Mouse (Mus musculus): Measurements from ENCODE around the gene Med14.

Gene Med14

DNA sequence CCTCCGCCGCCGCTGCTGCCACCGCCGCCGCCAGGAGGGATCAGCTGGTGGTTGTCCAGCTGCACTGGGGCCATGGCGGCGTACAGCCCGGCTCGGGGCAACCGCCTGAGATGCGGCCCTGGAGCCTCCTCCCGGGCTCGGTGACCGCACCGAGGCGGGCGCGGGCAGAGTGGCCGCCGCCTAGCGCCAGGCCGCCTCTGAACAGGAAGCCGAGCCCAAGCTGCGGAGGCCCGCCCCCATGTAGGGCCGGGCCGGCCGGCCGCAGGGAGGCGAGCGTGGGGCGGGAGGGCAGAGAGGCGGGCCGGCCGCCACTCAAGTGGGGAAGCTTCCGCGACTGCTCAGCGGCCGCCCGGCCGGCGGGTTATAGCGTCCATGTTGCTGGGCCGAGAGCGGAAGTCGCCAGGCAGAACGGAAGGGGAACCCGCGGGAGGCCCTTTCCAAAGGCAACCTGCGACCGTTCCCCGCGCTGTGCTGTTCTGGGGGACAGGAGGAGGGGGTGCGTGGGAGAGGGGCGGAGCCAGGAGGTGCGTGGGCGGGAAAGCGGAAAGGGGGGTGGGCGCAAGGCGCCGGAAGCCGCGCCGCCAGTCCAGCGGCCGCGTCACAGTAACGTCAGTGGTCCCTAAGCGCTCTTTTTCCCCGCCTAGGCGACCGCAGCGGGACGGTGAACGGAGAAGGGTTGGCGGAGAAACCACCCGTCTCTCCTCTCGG, at the start of gene Med14:
Med14 (minus strand) TSS at position 448 of the 708 bp plus-strand sequence.
- DNase-seq (ENCODE audit: low spot score in 2 of 2) = peak; percentile 83

- DNase-seq (ENCODE audit: low spot score in 2 of 2) = no peak
Observed at GRCm38 (mm10) chrX:12800559-12800958, 38.7 kb upstream of the Med14 start.

DNA sequence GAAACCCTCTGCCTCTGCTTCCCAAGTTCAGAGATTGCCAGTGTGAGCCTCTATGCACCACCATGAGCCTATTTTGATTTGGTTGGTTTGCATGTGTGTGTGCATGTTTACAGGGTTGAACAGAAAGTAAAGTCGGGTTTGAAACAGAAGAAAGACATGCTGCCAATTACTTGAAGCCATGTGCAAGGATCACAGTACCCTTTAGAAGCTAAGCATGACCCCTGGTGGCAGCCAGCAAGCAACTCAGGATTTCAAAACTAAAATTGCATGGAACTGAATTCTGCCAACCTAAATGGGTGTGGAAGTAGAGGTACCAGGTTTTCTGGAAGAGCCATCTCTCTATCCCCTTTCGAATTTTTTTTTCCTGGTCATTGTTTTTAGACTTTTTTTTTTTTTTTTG, 33.0 kb upstream of the Med14 start:
- DNase-seq (ENCODE audit: low spot score in 2 of 2) = no peak

DNA sequence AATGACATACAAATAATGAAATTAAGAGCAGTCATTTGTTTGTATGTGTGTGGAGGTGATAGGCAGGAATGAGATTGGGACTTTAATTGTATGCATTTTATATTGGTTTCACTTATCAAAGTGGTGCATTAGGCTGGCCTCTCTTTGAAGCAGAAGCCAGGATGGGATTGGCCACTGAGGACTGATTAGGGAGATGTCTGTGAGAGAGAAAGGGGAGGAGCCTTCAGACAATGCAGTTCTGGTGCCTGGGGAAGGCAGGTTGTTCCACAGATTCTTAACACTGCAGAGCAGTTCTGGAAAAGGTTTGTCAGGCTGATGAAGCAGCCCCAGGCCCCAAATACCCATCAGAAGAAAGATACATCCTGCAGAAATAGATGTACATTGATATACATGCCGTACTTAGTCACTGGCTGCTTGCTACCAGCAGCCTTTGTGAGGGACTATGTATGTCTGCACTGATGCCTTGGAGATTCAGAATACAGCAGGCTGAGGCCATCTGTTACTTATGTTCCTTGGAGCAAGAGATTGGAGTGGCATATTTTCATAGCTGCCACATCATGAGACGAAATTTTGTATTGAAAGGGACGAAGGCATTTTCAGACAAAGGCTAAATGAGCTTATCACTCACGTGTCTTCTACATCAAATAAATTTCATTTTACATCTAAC, 29.9 kb upstream of the Med14 start:
- no peak for DNase-seq (ENCODE audit: low spot score in 2 of 2)

DNA sequence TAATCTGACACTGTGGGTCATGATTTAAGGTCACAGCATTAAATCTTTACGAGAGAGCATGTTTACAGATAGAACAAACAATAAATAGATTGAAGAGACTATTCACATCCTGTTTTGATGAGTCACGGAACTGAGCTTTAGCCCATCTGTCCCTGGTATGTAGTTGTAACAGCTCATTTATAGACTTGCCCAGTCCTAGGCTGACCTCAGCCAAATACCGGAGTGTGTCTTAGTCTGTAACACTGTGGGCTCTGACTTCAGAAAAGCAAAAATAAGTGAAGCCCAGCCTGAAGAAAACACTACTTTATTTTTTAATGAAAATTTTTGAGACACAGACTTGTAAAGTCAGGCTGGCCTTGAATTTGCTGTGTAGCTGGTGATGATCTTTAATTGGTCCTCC, 11.4 kb upstream of the Med14 start:
- no peak for DNase-seq (ENCODE audit: low spot score in 2 of 2)

- DNase-seq (ENCODE audit: low spot score in 2 of 2) = no peak
Observed at GRCm38 (mm10) chrX:12771561-12771960, 9.7 kb upstream of the Med14 start.

DNA sequence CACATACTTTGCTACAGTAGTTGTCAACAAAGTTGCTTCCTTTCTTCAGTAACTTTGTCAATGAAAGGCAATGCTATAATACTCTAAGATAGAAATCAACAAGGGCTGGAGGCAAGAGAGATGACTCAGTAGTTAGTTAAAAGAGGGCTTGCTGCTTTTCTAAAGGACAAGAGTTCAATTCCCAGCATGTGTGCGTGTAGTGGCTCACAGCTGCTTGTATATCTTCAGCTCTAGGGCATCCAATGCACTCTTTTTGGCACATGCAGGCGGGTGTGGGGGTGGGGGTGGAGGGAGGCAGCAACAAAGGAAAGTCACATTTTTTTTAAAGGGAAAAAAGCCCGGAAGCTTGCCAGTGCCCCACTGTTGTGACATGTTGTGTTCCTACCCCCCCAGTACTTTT, 6.7 kb upstream of the Med14 start:
- DNase-seq (ENCODE audit: low spot score in 2 of 2) = no peak

- DNase-seq (ENCODE audit: low spot score in 2 of 2) = no peak
Observed at GRCm38 (mm10) chrX:12766846-12767564, 5.1 kb upstream of the Med14 start.

DNA sequence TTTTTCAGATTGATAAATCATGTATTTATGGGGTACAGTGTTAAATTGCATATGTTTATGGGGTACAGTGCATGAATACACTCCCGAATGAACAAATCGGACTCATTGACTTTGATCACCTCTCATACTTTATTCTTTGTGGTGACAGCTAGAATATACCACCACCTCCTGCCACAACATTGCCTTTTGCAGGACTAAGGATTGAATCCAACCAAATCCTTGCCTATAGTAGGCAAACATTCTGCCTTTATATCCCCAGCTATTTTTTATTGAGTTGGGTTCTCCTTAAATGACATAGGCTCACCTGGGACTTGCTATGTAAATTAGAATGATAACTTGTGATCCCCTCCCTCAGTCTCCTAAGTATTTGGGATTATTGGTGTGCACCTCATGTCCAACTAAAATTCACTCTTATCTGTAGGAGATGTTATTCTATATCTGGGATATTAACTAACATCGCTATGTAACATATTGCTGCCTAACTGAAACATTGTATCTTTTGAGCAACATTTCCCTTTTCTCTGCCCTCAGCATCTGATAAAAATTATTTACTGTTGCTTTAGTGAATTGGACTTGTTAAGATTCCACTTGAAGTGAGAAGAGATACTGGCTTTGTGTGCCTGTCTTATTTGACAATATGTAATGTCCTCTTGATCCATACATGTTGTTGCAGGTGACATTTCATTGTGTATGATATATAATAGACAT, 1.4 kb upstream of the Med14 start:
- DNase-seq (ENCODE audit: low spot score in 2 of 2) = no peak

DNA sequence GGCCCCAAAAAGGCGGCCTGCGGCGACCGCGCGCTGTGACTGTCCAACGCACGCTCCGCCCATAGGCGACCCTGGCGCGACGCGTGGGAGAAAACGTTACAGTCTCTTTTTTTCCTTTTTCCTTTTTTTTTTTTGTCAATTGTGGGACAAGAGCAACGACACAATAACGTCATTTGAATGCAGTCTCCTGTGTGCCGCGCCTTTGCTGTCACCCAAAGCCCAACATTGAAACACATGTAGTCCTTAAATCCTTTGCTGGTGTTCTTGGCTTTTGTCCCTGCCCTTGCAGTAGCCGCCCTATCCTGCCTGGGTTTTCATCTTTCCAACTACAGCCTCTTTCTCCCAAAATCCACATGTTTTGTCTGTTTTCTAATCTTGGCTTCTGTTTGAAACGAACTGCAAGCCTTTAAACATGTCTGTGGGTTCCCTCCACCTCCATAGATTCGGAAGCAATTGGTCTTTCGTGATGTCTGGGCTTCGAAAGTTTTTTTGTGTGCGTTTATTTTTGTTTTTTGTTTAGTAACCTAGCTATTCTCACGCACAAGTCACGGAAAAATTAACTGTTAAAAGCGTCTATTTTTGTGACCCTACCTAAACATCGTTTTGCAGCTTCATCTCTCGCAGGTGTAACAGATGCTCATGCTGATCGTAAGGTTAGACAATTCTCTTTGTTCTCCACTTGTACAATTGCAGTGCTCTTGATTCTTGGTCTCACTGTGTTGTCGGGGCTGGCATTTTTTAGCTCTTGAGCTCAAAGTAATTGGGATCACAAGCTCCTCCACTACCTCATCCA, 657 bp upstream of the Med14 start:
- no peak for DNase-seq (ENCODE audit: low spot score in 2 of 2)

DNA sequence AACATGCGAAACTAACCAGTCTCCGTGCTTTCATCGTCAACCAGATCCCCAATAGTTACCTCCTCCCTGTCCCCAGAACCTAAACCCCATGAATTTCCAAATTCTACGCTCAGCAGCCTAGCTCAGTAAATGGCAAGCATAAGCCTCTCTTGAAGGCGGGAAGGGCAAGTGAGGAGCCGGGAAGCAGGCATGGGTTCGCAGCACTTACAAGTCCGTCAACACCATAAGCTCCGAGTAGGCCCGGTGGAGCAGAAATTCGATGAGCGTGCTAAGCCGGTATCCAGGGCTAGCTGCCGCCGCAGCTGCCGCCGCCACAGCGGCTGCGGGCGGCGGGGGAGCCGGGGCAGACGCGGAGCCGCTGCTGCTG, 631 bp downstream of the Med14 start:
- no peak for DNase-seq (ENCODE audit: low spot score in 2 of 2)

- DNase-seq (ENCODE audit: low spot score in 2 of 2) = no peak
Observed at GRCm38 (mm10) chrX:12760501-12760900, 1.4 kb downstream of the Med14 start.

GRCm38 (mm10) chrX:12759625-12760024, 2.2 kb downstream of the Med14 start:
- no peak for DNase-seq (ENCODE audit: low spot score in 2 of 2)

- DNase-seq (ENCODE audit: low spot score in 2 of 2) = no peak
Observed at GRCm38 (mm10) chrX:12747886-12748285, 14.0 kb downstream of the Med14 start.

GRCm38 (mm10) chrX:12746729-12747128, 15.1 kb downstream of the Med14 start:
- no peak for DNase-seq (ENCODE audit: low spot score in 2 of 2)

- DNase-seq (ENCODE audit: low spot score in 2 of 2) = no peak
Observed at GRCm38 (mm10) chrX:12740396-12740795, 21.5 kb downstream of the Med14 start.

- no peak for DNase-seq (ENCODE audit: low spot score in 2 of 2)
Observed at GRCm38 (mm10) chrX:12716036-12716435, 45.8 kb downstream of the Med14 start.

GRCm38 (mm10) chrX:12713796-12714195, 48.1 kb downstream of the Med14 start:
- DNase-seq (ENCODE audit: low spot score in 2 of 2) = no peak

- DNase-seq (ENCODE audit: low spot score in 2 of 2) = no peak
Observed at GRCm38 (mm10) chrX:12686910-12687309, 75.0 kb downstream of the Med14 start.

GRCm38 (mm10) chrX:12686071-12686470, 75.8 kb downstream of the Med14 start:
- DNase-seq (ENCODE audit: low spot score in 2 of 2) = no peak

DNA sequence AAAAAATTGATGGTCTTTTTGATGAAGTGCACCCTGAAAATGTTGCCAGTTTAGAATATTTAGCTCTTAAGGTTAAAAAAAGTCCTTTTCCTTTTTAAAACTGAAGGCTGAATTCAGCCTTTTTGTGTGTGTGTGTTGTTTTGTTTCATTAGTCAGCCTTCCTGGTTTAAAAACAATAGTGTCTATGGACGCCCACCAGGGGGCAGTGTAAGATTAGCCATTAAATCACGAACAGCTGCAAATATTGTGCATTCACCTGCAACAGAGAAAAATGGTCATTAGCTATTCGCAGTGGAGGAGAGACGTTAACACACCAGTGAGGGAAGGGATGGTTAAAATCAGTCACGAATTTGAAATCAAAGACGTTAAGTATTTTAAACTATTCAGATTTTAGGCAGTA, 84.5 kb downstream of the Med14 start:
- DNase-seq (ENCODE audit: low spot score in 2 of 2) = peak in 1 of 2 experiments; percentile 22
